In the genomic region with DNA sequence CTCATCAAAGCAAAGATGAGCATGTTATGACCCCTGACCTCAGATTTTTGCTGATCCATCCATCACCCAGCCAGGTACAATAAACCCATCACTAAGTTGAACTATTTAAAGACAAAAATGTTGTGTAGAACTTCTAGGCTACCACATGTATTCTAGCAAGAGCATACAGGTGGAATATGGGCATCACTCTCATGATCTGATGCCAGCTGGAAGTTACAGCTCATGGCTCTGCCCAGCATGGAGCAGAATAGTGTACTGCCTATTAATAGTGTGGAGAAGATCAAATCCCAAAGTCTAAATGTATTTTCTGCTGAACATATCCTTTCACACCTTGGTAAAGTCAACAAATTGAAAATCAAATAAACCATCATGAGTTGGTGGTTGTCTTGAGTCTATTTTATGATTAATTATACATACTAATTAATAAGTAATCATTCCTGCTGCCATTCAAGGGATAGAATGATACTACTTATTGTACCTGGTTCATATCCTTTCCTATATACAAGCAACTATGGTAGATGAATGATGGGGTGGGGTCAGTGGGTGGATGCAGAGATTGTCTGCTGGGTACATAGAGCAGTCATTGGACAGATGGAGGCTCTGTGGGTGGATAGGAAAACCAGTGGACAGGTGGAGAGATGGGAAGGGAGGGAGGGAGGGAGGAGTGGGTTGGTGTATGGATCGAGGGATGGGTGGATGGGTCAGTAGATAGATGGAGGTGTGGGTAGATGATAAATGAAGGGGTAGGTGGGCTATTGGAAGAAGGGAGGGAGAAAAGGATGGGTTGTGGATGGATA, we compare ENCODE assay signal across 12 mouse cellular contexts.
"Had no signal": no experiment of that assay in that cellular context is flagged by ENCODE, and none has a peak within 500 bp of the region (broad histone marks: within the 10 kb centered on the region; RNA-seq: fewer than 3 reads in every experiment).

No protein-coding gene starts in this region.

- DNase-seq: heart, adult 11 months; heart, adult 2 months; heart, postnatal 14 days; heart, postnatal 36 days; kidney, adult 11 months; kidney, adult 2 months; kidney, adult 9 months; kidney, postnatal 14 days; kidney, postnatal 36 days; layer of hippocampus, adult 9-11 months; layer of hippocampus, postnatal 36 days; left cerebral cortex, postnatal 4 days had no signal
